Mouse (Mus musculus) embryonic facial prominence, embryonic 15.5 days (tissue): ENCODE data around the gene Olfr827. TPM values are rescaled to one million over a fixed set of nuclear protein-coding genes. Genes with fewer than 3 reads are reported as not detected.

ENCODE experiments used
- ATAC-seq: fragments of 200-750 bp; cut with Nextera tagmentation; 2 replicates; pipeline ENCODE4 v1.8.0; 2017; ENCODE audit warnings: low read depth, moderate TSS enrichment; ENCODE audit not compliant: insufficient number of reproducible peaks, low FRiP score, low TSS enrichment
- H3K27ac ChIP-seq: fragments of 300-500 bp; sonication (generic); replicated peaks from 2 replicates; pipeline ENCODE4 v1.5.1; 2015; ENCODE audit warnings: mild to moderate bottlenecking, inconsistent platforms
- H3K27me3 ChIP-seq: fragments of 300-500 bp; sonication (generic); 2 replicates; pipeline ENCODE4 v1.6.1; 2015; ENCODE audit warnings: inconsistent platforms
- H3K36me3 ChIP-seq: fragments of 300-500 bp; sonication (generic); 2 replicates; pipeline ENCODE4 v1.6.1; 2015; ENCODE audit warnings: mild to moderate bottlenecking, inconsistent platforms
- H3K4me1 ChIP-seq: fragments of 300-500 bp; sonication (generic); 2 replicates; pipeline ENCODE4 v1.6.1; 2015; ENCODE audit warnings: inconsistent platforms
- H3K4me2 ChIP-seq: fragments of 300-500 bp; sonication (generic); replicated peaks from 2 replicates; pipeline ENCODE4 v1.6.1; 2015; ENCODE audit warnings: mild to moderate bottlenecking, inconsistent platforms
- H3K4me3 ChIP-seq: fragments of 300-500 bp; sonication (generic); replicated peaks from 2 replicates; pipeline ENCODE4 v1.5.1; 2015; ENCODE audit warnings: mild to moderate bottlenecking, inconsistent platforms
- H3K9ac ChIP-seq: fragments of 300-500 bp; sonication (generic); 2 replicates; pipeline ENCODE4 v1.6.1; 2015; ENCODE audit warnings: inconsistent platforms
- H3K9me3 ChIP-seq: fragments of 300-500 bp; sonication (generic); replicated peaks from 2 replicates; pipeline ENCODE4 v1.6.1; 2016; ENCODE audit warnings: inconsistent platforms
- polyA plus RNA-seq: library from polyadenylated mRNA; unstranded; fragments of >200 nt; fragmentation: Nextera tagmentation; extraction: Ambion mirVana; gene quantifications from 2 replicates; pipeline ENCODE4 v1.2.1, GENCODE M21; 2015

The Olfr827 gene
- polyA plus RNA-seq, 1 experiment from 2014 or later = 0.05 TPM

- no peak overlapping the region for H3K4me2 ChIP-seq
- no peaks in the 10 kb centered on the region for H3K9me3 ChIP-seq
- H3K27ac ChIP-seq = no peak overlapping the region
- no peaks in the 10 kb centered on the region for H3K36me3 ChIP-seq
- H3K4me3 ChIP-seq = no peak overlapping the region
- no peaks in the 10 kb centered on the region for H3K27me3 ChIP-seq
- no peak for ATAC-seq
- H3K9ac ChIP-seq = no peak overlapping the region
- no peaks in the 10 kb centered on the region for H3K4me1 ChIP-seq
These were observed 49.0 kb downstream of the Olfr827 start for GRCm38 (mm10) chr10:130165196-130165595.

Other genes with a start within 250 kb of the Olfr827 start
- 0.04 TPM in 1 of 2 replicates, not detected in the other for gene Olfr819, start 247.1 kb downstream of the Olfr827 start, polyA plus RNA-seq
- gene Olfr247, start 238.3 kb downstream of the Olfr827 start, polyA plus RNA-seq = 0.11 TPM in 1 of 2 replicates, not detected in the other
- 0.09 TPM in 1 of 2 replicates, not detected in the other for gene Gm10310, start 229.3 kb downstream of the Olfr827 start, polyA plus RNA-seq
- gene Olfr820, start 201.8 kb downstream of the Olfr827 start, polyA plus RNA-seq = 0.04 and 0.11 TPM in 2 replicates
- gene Olfr821, start 184.1 kb downstream of the Olfr827 start, polyA plus RNA-seq = not detected in 2 replicates
- gene Olfr822, start 143.2 kb downstream of the Olfr827 start, polyA plus RNA-seq = 0.23 TPM in 1 of 2 replicates, not detected in the other
- not detected in 2 replicates for gene Olfr823, start 99.0 kb downstream of the Olfr827 start, polyA plus RNA-seq
- not detected in 2 replicates for gene Olfr824, start 84.4 kb downstream of the Olfr827 start, polyA plus RNA-seq
- 0.27 TPM in 1 of 2 replicates, not detected in the other for gene Olfr825, start 47.6 kb downstream of the Olfr827 start, polyA plus RNA-seq
- gene Olfr826, start 30.2 kb downstream of the Olfr827 start, polyA plus RNA-seq = not detected in 2 replicates
- gene Neurod4, start 65.8 kb upstream of the Olfr827 start, polyA plus RNA-seq = 0.05 and 0.13 TPM in 2 replicates
- 2.5 and 3.2 TPM in 2 replicates for gene Tespa1, start 108.5 kb upstream of the Olfr827 start, polyA plus RNA-seq
- 0.04 TPM in 1 of 2 replicates, not detected in the other for gene Vmn2r84, start 179.9 kb upstream of the Olfr827 start, polyA plus RNA-seq
- gene Vmn2r85, start 215.3 kb upstream of the Olfr827 start, polyA plus RNA-seq = not detected in 2 replicates
- gene Vmn2r86, start 241.6 kb upstream of the Olfr827 start, polyA plus RNA-seq = not detected in 2 replicates